Mouse (Mus musculus) heart, postnatal 0 days (tissue): ENCODE measurements at regions not wholly inside any gene's neighbourhood (a gene's known extent, or its start where the extent isn't known, plus 50 kb on each side); places are given as distances from the start of the nearest gene placed in this dataset.

ENCODE experiments used
- ATAC-seq: fragments of 200-750 bp; cut with Nextera tagmentation; 2 replicates; pipeline ENCODE4 v1.8.0; 2017; ENCODE audit warnings: low read depth, moderate number of reproducible peaks, moderate library complexity; ENCODE audit not compliant: insufficient read depth
- DNase-seq: peaks from one replicate; pipeline ENCODE4 v3.0.0-alpha.2; 2016; ENCODE audit warnings: low spot score
- H3K27ac ChIP-seq: fragments of 300-500 bp; sonication (generic); 2 replicates; pipeline ENCODE4 v1.5.1; 2014; ENCODE audit warnings: low read depth, mild to moderate bottlenecking
- H3K27me3 ChIP-seq: fragments of 300-500 bp; sonication (generic); 2 replicates; pipeline ENCODE4 v1.6.1; 2014; ENCODE audit warnings: low read length, mixed read lengths; ENCODE audit not compliant: control insufficient read depth, insufficient read depth
- H3K36me3 ChIP-seq: fragments of 300-500 bp; sonication (generic); replicated peaks from 2 replicates; pipeline ENCODE4 v1.6.1; 2014; ENCODE audit warnings: low read length, mixed read lengths; ENCODE audit not compliant: control insufficient read depth, insufficient read depth
- H3K4me1 ChIP-seq: fragments of 300-500 bp; sonication (generic); 2 replicates; pipeline ENCODE4 v1.6.1; 2014; ENCODE audit warnings: antibody characterized with exemption; ENCODE audit not compliant: control insufficient read depth, insufficient read depth
- H3K4me2 ChIP-seq: fragments of 300-500 bp; sonication (generic); 2 replicates; pipeline ENCODE4 v1.6.1; 2014; ENCODE audit warnings: low read depth, mild to moderate bottlenecking, low read length, moderate library complexity
- H3K4me3 ChIP-seq: fragments of 300-500 bp; sonication (generic); 2 replicates; pipeline ENCODE4 v1.5.1; 2014; ENCODE audit warnings: low read depth, low read length
- H3K9ac ChIP-seq: fragments of 300-500 bp; sonication (generic); replicated peaks from 2 replicates; pipeline ENCODE4 v1.6.1; 2014; ENCODE audit warnings: low read depth, low read length, mixed read lengths
- H3K9me3 ChIP-seq: fragments of 300-500 bp; sonication (generic); replicated peaks from 2 replicates; pipeline ENCODE4 v1.6.1; 2016; ENCODE audit warnings: low read length; ENCODE audit not compliant: control insufficient read depth
- CTCF ChIP-seq: IDR thresholded peaks from 2 replicates; pipeline ENCODE4 v1.5.1; 2016; ENCODE audit warnings: antibody characterized with exemption, control low read depth, low read depth
- EP300 ChIP-seq: IDR thresholded peaks from 2 replicates; pipeline ENCODE4 v1.6.1; 2016; ENCODE audit warnings: antibody characterized with exemption, low read depth
- WGBS: fragments of 180-500 bp; shearing (Covaris S2); extraction: QIAGEN DNeasy Blood & Tissue Kit; methylation state at CpG from one replicate; pipeline ENCODE4 v1.1.7; 2014; 5-methylcytosine and 5-hydroxymethylcytosine counted together

DNA sequence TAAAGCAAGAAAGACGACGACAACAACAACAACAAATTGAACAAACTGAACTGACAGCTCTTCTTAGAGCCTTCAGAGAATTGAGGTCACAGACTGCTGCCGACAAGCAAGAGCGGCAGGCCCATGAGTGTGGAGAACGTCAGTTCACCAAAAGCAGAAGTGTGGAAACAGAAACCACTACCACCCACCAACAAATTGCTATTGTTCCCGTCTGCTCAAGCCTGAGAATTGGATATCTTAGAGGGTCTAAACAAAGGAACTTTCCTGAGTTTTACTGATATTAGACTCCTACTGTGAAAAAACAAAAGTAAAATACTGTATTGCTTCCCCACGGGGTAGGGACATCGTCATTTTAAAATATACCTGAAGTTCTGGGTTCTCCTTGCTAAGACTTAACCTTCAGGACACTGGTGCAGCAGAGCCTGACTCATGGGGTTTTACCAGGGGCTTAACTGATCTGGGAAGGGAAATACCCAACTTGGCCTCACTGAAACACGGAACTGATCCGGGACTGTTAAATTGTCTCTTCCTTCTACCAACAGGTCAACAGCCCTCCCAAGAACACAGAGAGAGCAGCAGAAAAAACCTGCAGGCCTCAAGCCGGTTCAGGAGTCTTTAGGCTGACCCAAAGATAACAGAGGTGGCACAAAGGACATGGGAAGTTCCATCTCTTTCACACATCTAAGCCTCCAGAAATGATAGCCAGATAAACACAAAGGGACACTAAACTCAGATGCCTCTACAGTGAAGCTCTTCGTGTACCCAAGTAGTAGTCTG lies 238.1 kb downstream of the Gm5426 start:
- WGBS, result 75% methylated on average over 12 of the region's 12 CpGs
- H3K27ac ChIP-seq, result no peak overlapping the region
- no peak for DNase-seq

DNA sequence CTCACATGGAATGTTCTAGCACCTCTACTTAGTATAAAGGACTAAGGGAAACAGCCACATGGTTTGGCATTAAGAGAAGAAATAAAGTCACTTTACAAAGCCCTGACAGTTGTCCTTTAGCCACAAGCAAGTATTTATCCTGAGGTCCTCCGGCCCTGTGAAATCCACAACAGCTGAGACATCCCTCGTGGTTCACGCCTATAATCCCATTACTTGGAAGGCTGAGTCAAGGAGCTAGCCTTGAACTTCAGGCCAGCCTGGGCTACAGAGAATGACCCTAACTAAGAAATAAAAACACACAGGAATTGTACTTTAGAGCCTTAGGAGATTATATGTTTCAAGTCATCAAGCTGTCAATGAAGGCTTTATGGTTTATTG lies 238.7 kb downstream of the Gm5426 start:
- no peak overlapping the region for H3K4me3 ChIP-seq
- no peak overlapping the region for H3K9ac ChIP-seq
- DNase-seq (no peak), ATAC-seq (no peak)
- H3K27me3 ChIP-seq, result no peaks in the 10 kb centered on the region
- H3K9me3 ChIP-seq, result no peaks in the 10 kb centered on the region
- H3K36me3 ChIP-seq, result no peaks in the 10 kb centered on the region
- no peak overlapping the region for H3K27ac ChIP-seq
- TF ChIP-seq EP300 (no peak), CTCF (no peak)
- H3K4me2 ChIP-seq, result no peak overlapping the region
- WGBS, result 94% methylated on average over 3 of the region's 3 CpGs
- no peaks in the 10 kb centered on the region for H3K4me1 ChIP-seq

More for the DNA sequence above, 238.1 kb downstream of the Gm5426 start:
- H3K27me3 ChIP-seq, result no peaks in the 10 kb centered on the region
- no peak overlapping the region for H3K4me2 ChIP-seq
- no peak overlapping the region for H3K9ac ChIP-seq
- ATAC-seq, result no peak
- H3K9me3 ChIP-seq, result no peaks in the 10 kb centered on the region
- no peak overlapping the region for H3K4me3 ChIP-seq
- H3K36me3 ChIP-seq, result no peaks in the 10 kb centered on the region
- no peaks in the 10 kb centered on the region for H3K4me1 ChIP-seq
- TF ChIP-seq EP300 (no peak), CTCF (no peak)

GRCm38 (mm10) chr10:96377549-96377948 lies 239.3 kb upstream of the Btg1 start:
- Histone ChIP-seq H3K27me3 (no peaks in the 10 kb centered on the region), H3K27ac (no peak overlapping the region), H3K9ac (no peak overlapping the region), H3K4me3 (no peak overlapping the region), H3K4me2 (no peak overlapping the region), H3K4me1 (no peaks in the 10 kb centered on the region), H3K36me3 (no peaks in the 10 kb centered on the region), H3K9me3 (no peaks in the 10 kb centered on the region)
- DNase-seq, result no peak
- TF ChIP-seq CTCF (no peak), EP300 (no peak)
- no peak for ATAC-seq
- WGBS, result 49% methylated on average over 4 of the region's 4 CpGs

GRCm38 (mm10) chr10:96379016-96379771 lies 237.6 kb upstream of the Btg1 start:
- Histone ChIP-seq H3K36me3 (no peaks in the 10 kb centered on the region), H3K27ac (no peak overlapping the region), H3K4me3 (no peak overlapping the region), H3K27me3 (no peaks in the 10 kb centered on the region), H3K9me3 (no peaks in the 10 kb centered on the region), H3K9ac (no peak overlapping the region), H3K4me1 (no peaks in the 10 kb centered on the region), H3K4me2 (no peak overlapping the region)
- WGBS, result 54% methylated on average over 9 of the region's 9 CpGs
- TF ChIP-seq CTCF (no peak), EP300 (no peak)
- ATAC-seq (no peak), DNase-seq (no peak)

GRCm38 (mm10) chr10:96381664-96382063 lies 235.1 kb upstream of the Btg1 start:
- H3K36me3 ChIP-seq, result no peaks in the 10 kb centered on the region
- no peaks in the 10 kb centered on the region for H3K4me1 ChIP-seq
- no peaks in the 10 kb centered on the region for H3K27me3 ChIP-seq
- ATAC-seq (no peak), DNase-seq (no peak)
- H3K4me3 ChIP-seq, result no peak overlapping the region
- H3K9me3 ChIP-seq, result no peaks in the 10 kb centered on the region
- TF ChIP-seq CTCF (no peak), EP300 (no peak)
- no peak overlapping the region for H3K9ac ChIP-seq
- 87% methylated on average over 6 of the region's 6 CpGs for WGBS
- no peak overlapping the region for H3K27ac ChIP-seq
- no peak overlapping the region for H3K4me2 ChIP-seq
